Mouse (Mus musculus) spleen, adult 12 weeks (tissue): ENCODE results near the gene Ino80.
A peak's percentile ranks its signal among the peaks of the same experiment; 100 is the strongest.

Experiments used
- DNase-seq: peaks from one replicate; pipeline ENCODE4 v3.0.0; 2022; ENCODE audit warnings: low spot score

Ino80 gene

GRCm38 (mm10) chr2:119454558-119454957 lies 22.9 kb downstream of the Ino80 start:
- no peak for DNase-seq

GRCm38 (mm10) chr2:119436988-119437387 lies 40.5 kb downstream of the Ino80 start:
- peak; percentile 19 for DNase-seq

- DNase-seq: no peak
Observed at GRCm38 (mm10) chr2:119436467-119436866, 41.0 kb downstream of the Ino80 start.

- DNase-seq: no peak
Observed at GRCm38 (mm10) chr2:119413819-119414218, 63.7 kb downstream of the Ino80 start.

GRCm38 (mm10) chr2:119411674-119412073 lies 65.8 kb downstream of the Ino80 start:
- DNase-seq: no peak

GRCm38 (mm10) chr2:119411016-119411415 lies 66.5 kb downstream of the Ino80 start:
- no peak for DNase-seq

- DNase-seq: no peak
Observed at GRCm38 (mm10) chr2:119408733-119409132, 68.8 kb downstream of the Ino80 start.

- no peak for DNase-seq
Observed at GRCm38 (mm10) chr2:119408278-119408677, 69.2 kb downstream of the Ino80 start.

GRCm38 (mm10) chr2:119399313-119399712 lies 78.2 kb downstream of the Ino80 start:
- DNase-seq: no peak

- no peak for DNase-seq
Observed at GRCm38 (mm10) chr2:119398665-119399064, 78.8 kb downstream of the Ino80 start.

- DNase-seq: no peak
Observed at GRCm38 (mm10) chr2:119398252-119398651, 79.2 kb downstream of the Ino80 start.

GRCm38 (mm10) chr2:119389992-119390391 lies 87.5 kb downstream of the Ino80 start:
- DNase-seq: no peak

- no peak for DNase-seq
Observed at GRCm38 (mm10) chr2:119388266-119388665, 89.2 kb downstream of the Ino80 start.

- DNase-seq: no peak
Observed at GRCm38 (mm10) chr2:119379455-119379854, 98.0 kb downstream of the Ino80 start.

GRCm38 (mm10) chr2:119377826-119378225 lies 99.7 kb downstream of the Ino80 start:
- no peak for DNase-seq

GRCm38 (mm10) chr2:119377286-119377685 lies 100.2 kb downstream of the Ino80 start:
- no peak for DNase-seq

- DNase-seq: no peak
Observed at GRCm38 (mm10) chr2:119370116-119370515, 107.4 kb downstream of the Ino80 start.

GRCm38 (mm10) chr2:119367346-119367745 lies 110.1 kb downstream of the Ino80 start:
- no peak for DNase-seq

- DNase-seq: no peak
Observed at GRCm38 (mm10) chr2:119364969-119365368, 112.5 kb downstream of the Ino80 start.

- no peak for DNase-seq
Observed at GRCm38 (mm10) chr2:119359721-119360291, 117.7 kb downstream of the Ino80 start.

GRCm38 (mm10) chr2:119358249-119358648 lies 119.2 kb downstream of the Ino80 start:
- DNase-seq: no peak

- DNase-seq: no peak
Observed at GRCm38 (mm10) chr2:119356805-119357204, 120.7 kb downstream of the Ino80 start.

GRCm38 (mm10) chr2:119356310-119356709 lies 121.2 kb downstream of the Ino80 start:
- no peak for DNase-seq

GRCm38 (mm10) chr2:119355651-119356050 lies 121.8 kb downstream of the Ino80 start:
- DNase-seq: no peak

- DNase-seq: no peak
Observed at GRCm38 (mm10) chr2:119355089-119355488, 122.4 kb downstream of the Ino80 start.
